Mouse (Mus musculus): ENCODE data around the gene Hunk. TPM values are rescaled to one million over a fixed set of nuclear protein-coding genes. Genes with fewer than 3 reads are reported as not detected.

Hunk gene
- polyA plus RNA-seq, 1 experiment from 2014 or later: 1.9 TPM

GRCm38 (mm10) chr16:90426234-90426633 is 40.4 kb downstream of the Hunk start:
- TF ChIP-seq EP300 (optimal IDR thresholded peaks at IDR 0.05) (no peak), CTCF (IDR thresholded peaks at IDR 0.05; ENCODE audit: low read depth) (no peak)
- Histone ChIP-seq H3K36me3 (ENCODE audit: control insufficient read depth, insufficient read depth, low read length) (no peaks in the 10 kb centered on the region), H3K9me3 (ENCODE audit: control insufficient read depth, low read length) (no peaks in the 10 kb centered on the region), H3K4me2 (replicated peaks; ENCODE audit: low read depth) (no peak overlapping the region), H3K27ac (replicated peaks) (no peak overlapping the region), H3K4me3 (ENCODE audit: low read depth, low read length) (no peak overlapping the region), H3K27me3 (ENCODE audit: control insufficient read depth, insufficient read depth, low read length) (no peaks in the 10 kb centered on the region), H3K4me1 (replicated peaks; ENCODE audit: control insufficient read depth, insufficient read depth) (peaks cover 17% of the 10 kb centered on the region), H3K9ac (ENCODE audit: low read length) (no peak overlapping the region)
- 87% methylated on average over 5 of the region's 5 CpGs for WGBS
- no peak for DNase-seq (ENCODE audit: low spot score)
- ATAC-seq (ENCODE audit: low FRiP score, low TSS enrichment): no peak

GRCm38 (mm10) chr16:90427838-90428630 is 42.2 kb downstream of the Hunk start:
- H3K36me3 ChIP-seq (ENCODE audit: control insufficient read depth, insufficient read depth, low read length): peaks cover 5% of the 10 kb centered on the region; the same call in 1 of the 2 replicates
- DNase-seq (ENCODE audit: low spot score) (no peak), ATAC-seq (ENCODE audit: low FRiP score, low TSS enrichment) (no peak)
- no peak overlapping the region for H3K27ac ChIP-seq (replicated peaks)
- H3K4me2 ChIP-seq (replicated peaks; ENCODE audit: low read depth): no peak overlapping the region
- H3K27me3 ChIP-seq (ENCODE audit: control insufficient read depth, insufficient read depth, low read length): no peaks in the 10 kb centered on the region
- WGBS: 87% methylated on average over 8 of the region's 8 CpGs
- no peak overlapping the region for H3K9ac ChIP-seq (ENCODE audit: low read length)
- H3K9me3 ChIP-seq (ENCODE audit: control insufficient read depth, low read length): no peaks in the 10 kb centered on the region
- TF ChIP-seq EP300 (optimal IDR thresholded peaks at IDR 0.05) (no peak), CTCF (IDR thresholded peaks at IDR 0.05; ENCODE audit: low read depth) (no peak)
- no peak overlapping the region for H3K4me3 ChIP-seq (ENCODE audit: low read depth, low read length)
- H3K4me1 ChIP-seq (replicated peaks; ENCODE audit: control insufficient read depth, insufficient read depth): peaks cover 6% of the 10 kb centered on the region; the same call in 1 of the 2 replicates

- WGBS: 94% methylated on average over 12 of the region's 12 CpGs
Observed at GRCm38 (mm10) chr16:90433551-90433950, 47.7 kb downstream of the Hunk start.

GRCm38 (mm10) chr16:90435231-90435630 is 49.4 kb downstream of the Hunk start:
- Histone ChIP-seq H3K27me3 (ENCODE audit: control insufficient read depth, insufficient read depth, low read length) (no peaks in the 10 kb centered on the region), H3K27ac (replicated peaks) (no peak overlapping the region), H3K4me2 (replicated peaks; ENCODE audit: low read depth) (no peak overlapping the region), H3K4me1 (replicated peaks; ENCODE audit: control insufficient read depth, insufficient read depth) (no peaks in the 10 kb centered on the region), H3K36me3 (ENCODE audit: control insufficient read depth, insufficient read depth, low read length) (peaks cover 9% of the 10 kb centered on the region; the same call in 1 of the 2 replicates), H3K4me3 (ENCODE audit: low read depth, low read length) (no peak overlapping the region), H3K9ac (ENCODE audit: low read length) (no peak overlapping the region), H3K9me3 (ENCODE audit: control insufficient read depth, low read length) (no peaks in the 10 kb centered on the region)
- WGBS: 79% methylated on average over 4 of the region's 4 CpGs
- TF ChIP-seq CTCF (IDR thresholded peaks at IDR 0.05; ENCODE audit: low read depth) (no peak), EP300 (optimal IDR thresholded peaks at IDR 0.05) (no peak)
- ATAC-seq (ENCODE audit: low FRiP score, low TSS enrichment) (no peak), DNase-seq (ENCODE audit: low spot score) (no peak)

More at GRCm38 (mm10) chr16:90433551-90433950, 47.7 kb downstream of the Hunk start:
- H3K4me2 ChIP-seq (replicated peaks; ENCODE audit: low read depth): no peak overlapping the region
- no peaks in the 10 kb centered on the region for H3K4me1 ChIP-seq (replicated peaks; ENCODE audit: control insufficient read depth, insufficient read depth)
- no peak overlapping the region for H3K27ac ChIP-seq (replicated peaks)
- peaks cover 9% of the 10 kb centered on the region; the same call in 1 of the 2 replicates for H3K36me3 ChIP-seq (ENCODE audit: control insufficient read depth, insufficient read depth, low read length)
- DNase-seq (ENCODE audit: low spot score) (no peak), ATAC-seq (ENCODE audit: low FRiP score, low TSS enrichment) (no peak)
- no peaks in the 10 kb centered on the region for H3K9me3 ChIP-seq (ENCODE audit: control insufficient read depth, low read length)
- TF ChIP-seq CTCF (IDR thresholded peaks at IDR 0.05; ENCODE audit: low read depth) (no peak), EP300 (optimal IDR thresholded peaks at IDR 0.05) (no peak)
- H3K27me3 ChIP-seq (ENCODE audit: control insufficient read depth, insufficient read depth, low read length): no peaks in the 10 kb centered on the region
- H3K4me3 ChIP-seq (ENCODE audit: low read depth, low read length): no peak overlapping the region
- no peak overlapping the region for H3K9ac ChIP-seq (ENCODE audit: low read length)

GRCm38 (mm10) chr16:90437276-90437675 is 51.5 kb downstream of the Hunk start:
- no peak overlapping the region for H3K4me2 ChIP-seq (replicated peaks; ENCODE audit: low read depth)
- DNase-seq (ENCODE audit: low spot score) (no peak), ATAC-seq (ENCODE audit: low FRiP score, low TSS enrichment) (no peak)
- no peak overlapping the region for H3K27ac ChIP-seq (replicated peaks)
- H3K36me3 ChIP-seq (ENCODE audit: control insufficient read depth, insufficient read depth, low read length): peaks cover 9% of the 10 kb centered on the region; the same call in 1 of the 2 replicates
- H3K9me3 ChIP-seq (ENCODE audit: control insufficient read depth, low read length): no peaks in the 10 kb centered on the region
- no peak overlapping the region for H3K4me3 ChIP-seq (ENCODE audit: low read depth, low read length)
- no peak for TF ChIP-seq EP300 (optimal IDR thresholded peaks at IDR 0.05)
- TF ChIP-seq CTCF (IDR thresholded peaks at IDR 0.05; ENCODE audit: low read depth): no peak
- H3K4me1 ChIP-seq (replicated peaks; ENCODE audit: control insufficient read depth, insufficient read depth): no peaks in the 10 kb centered on the region
- H3K27me3 ChIP-seq (ENCODE audit: control insufficient read depth, insufficient read depth, low read length): no peaks in the 10 kb centered on the region
- H3K9ac ChIP-seq (ENCODE audit: low read length): no peak overlapping the region
- WGBS: 54% methylated on average over 5 of the region's 5 CpGs

GRCm38 (mm10) chr16:90439493-90439892 is 53.7 kb downstream of the Hunk start:
- no peak overlapping the region for H3K4me3 ChIP-seq (ENCODE audit: low read depth, low read length)
- H3K36me3 ChIP-seq (ENCODE audit: control insufficient read depth, insufficient read depth, low read length): no peaks in the 10 kb centered on the region
- no peaks in the 10 kb centered on the region for H3K4me1 ChIP-seq (replicated peaks; ENCODE audit: control insufficient read depth, insufficient read depth)
- H3K9me3 ChIP-seq (ENCODE audit: control insufficient read depth, low read length): no peaks in the 10 kb centered on the region
- no peaks in the 10 kb centered on the region for H3K27me3 ChIP-seq (ENCODE audit: control insufficient read depth, insufficient read depth, low read length)
- DNase-seq (ENCODE audit: low spot score) (no peak), ATAC-seq (ENCODE audit: low FRiP score, low TSS enrichment) (no peak)
- H3K4me2 ChIP-seq (replicated peaks; ENCODE audit: low read depth): no peak overlapping the region
- no peak overlapping the region for H3K9ac ChIP-seq (ENCODE audit: low read length)
- 72% methylated on average over 6 of the region's 6 CpGs for WGBS
- no peak overlapping the region for H3K27ac ChIP-seq (replicated peaks)
- no peak for TF ChIP-seq CTCF (IDR thresholded peaks at IDR 0.05; ENCODE audit: low read depth)
- TF ChIP-seq EP300 (optimal IDR thresholded peaks at IDR 0.05): no peak

Measured in stomach, postnatal 0 days (tissue).